Mouse (Mus musculus): ENCODE results near the gene Upk3a. TPM values are rescaled to one million over a fixed set of nuclear protein-coding genes. Genes with fewer than 3 reads are reported as not detected.
A peak's percentile ranks its signal among the peaks of the same experiment; 100 is the strongest.

The Upk3a gene
- polyA plus RNA-seq, 2 experiments, result not detected

- no peaks in the 10 kb centered on the region for H3K36me3 ChIP-seq (replicated peaks; ENCODE audit: control insufficient read depth, insufficient read depth, low read depth)
- peak; percentile 62 for TF ChIP-seq CTCF (IDR thresholded peaks at IDR 0.05; ENCODE audit: low read depth)
- no peak for TF ChIP-seq EP300 (IDR thresholded peaks at IDR 0.05; ENCODE audit: low read depth)
- no peaks in the 10 kb centered on the region for H3K9me3 ChIP-seq (ENCODE audit: control insufficient read depth, low read length)
- ATAC-seq (ENCODE audit: insufficient read depth) (no peak), DNase-seq (ENCODE audit: low read depth in 3 of 3, low spot score in 3 of 3) (peak in 1 of 3 experiments; percentile 40)
- H3K9ac ChIP-seq (replicated peaks), result no peak overlapping the region
- no peaks in the 10 kb centered on the region for H3K27me3 ChIP-seq (ENCODE audit: control insufficient read depth, insufficient read depth, low read length)
- peaks cover 2 to 4% of the 10 kb centered on the region in 2 experiments; a peak in 3 of 4 replicates for H3K4me1 ChIP-seq (replicated peaks; ENCODE audit: control insufficient read depth in 2 of 2, insufficient read depth in 2 of 2, low read length in 1 of 2)
- H3K4me3 ChIP-seq (ENCODE audit: insufficient read depth in 1 of 2, low read depth in 2 of 2, low read length in 2 of 2), result no peak overlapping the region
- no peak overlapping the region for H3K4me2 ChIP-seq (ENCODE audit: low read depth)
- WGBS (ENCODE audit: insufficient replicate concordance), result 34% methylated on average over 4 of the region's 4 CpGs
- H3K27ac ChIP-seq, result no peak overlapping the region
Measured at GRCm38 (mm10) chr15:85042361-85042954, 25.5 kb downstream of the Upk3a start.

- Histone ChIP-seq H3K4me3 (ENCODE audit: insufficient read depth in 1 of 2, low read depth in 2 of 2, low read length in 2 of 2) (no peak overlapping the region), H3K9me3 (ENCODE audit: control insufficient read depth, low read length) (no peaks in the 10 kb centered on the region), H3K4me1 (replicated peaks; ENCODE audit: control insufficient read depth in 2 of 2, insufficient read depth in 2 of 2, low read length in 1 of 2) (0 out of 4 replicates have a peak, but pooled peaks cover 0 to 2% of the 10 kb centered on the region in 2 experiments), H3K4me2 (ENCODE audit: low read depth) (no peak overlapping the region), H3K36me3 (replicated peaks; ENCODE audit: control insufficient read depth, insufficient read depth, low read depth) (no peaks in the 10 kb centered on the region), H3K9ac (replicated peaks) (no peak overlapping the region), H3K27ac (no peak overlapping the region), H3K27me3 (ENCODE audit: control insufficient read depth, insufficient read depth, low read length) (no peaks in the 10 kb centered on the region)
- 54% methylated on average over 5 of the region's 5 CpGs for WGBS (ENCODE audit: insufficient replicate concordance)
- no peak for DNase-seq (ENCODE audit: low read depth in 3 of 3, low spot score in 3 of 3)
- ATAC-seq (ENCODE audit: insufficient read depth), result no peak
- no peak for TF ChIP-seq EP300 (IDR thresholded peaks at IDR 0.05; ENCODE audit: low read depth)
- TF ChIP-seq CTCF (IDR thresholded peaks at IDR 0.05; ENCODE audit: low read depth), result no peak
Measured at GRCm38 (mm10) chr15:85043116-85043515, 26.2 kb downstream of the Upk3a start.

GRCm38 (mm10) chr15:85043761-85044160 is 26.8 kb downstream of the Upk3a start:
- Histone ChIP-seq H3K9me3 (ENCODE audit: control insufficient read depth, low read length) (no peaks in the 10 kb centered on the region), H3K4me3 (ENCODE audit: insufficient read depth in 1 of 2, low read depth in 2 of 2, low read length in 2 of 2) (no peak overlapping the region), H3K9ac (replicated peaks) (no peak overlapping the region), H3K27me3 (ENCODE audit: control insufficient read depth, insufficient read depth, low read length) (no peaks in the 10 kb centered on the region), H3K4me1 (replicated peaks; ENCODE audit: control insufficient read depth in 2 of 2, insufficient read depth in 2 of 2, low read length in 1 of 2) (peaks cover 0 to 2% of the 10 kb centered on the region in 2 experiments; a peak in 1 of 4 replicates), H3K4me2 (ENCODE audit: low read depth) (no peak overlapping the region), H3K36me3 (replicated peaks; ENCODE audit: control insufficient read depth, insufficient read depth, low read depth) (no peaks in the 10 kb centered on the region), H3K27ac (no peak overlapping the region)
- TF ChIP-seq CTCF (IDR thresholded peaks at IDR 0.05; ENCODE audit: low read depth), result no peak
- no peak for TF ChIP-seq EP300 (IDR thresholded peaks at IDR 0.05; ENCODE audit: low read depth)
- WGBS (ENCODE audit: insufficient replicate concordance), result 62% methylated on average over 5 of the region's 5 CpGs
- DNase-seq (ENCODE audit: low read depth in 3 of 3, low spot score in 3 of 3) (no peak), ATAC-seq (ENCODE audit: insufficient read depth) (no peak)

- no peak for DNase-seq (ENCODE audit: low read depth in 3 of 3, low spot score in 3 of 3)
- H3K4me2 ChIP-seq (ENCODE audit: low read depth), result no peak overlapping the region
- no peaks in the 10 kb centered on the region for H3K27me3 ChIP-seq (ENCODE audit: control insufficient read depth, insufficient read depth, low read length)
- no peak overlapping the region for H3K9ac ChIP-seq (replicated peaks)
- TF ChIP-seq EP300 (IDR thresholded peaks at IDR 0.05; ENCODE audit: low read depth) (no peak), CTCF (IDR thresholded peaks at IDR 0.05; ENCODE audit: low read depth) (no peak)
- no peaks in the 10 kb centered on the region for H3K36me3 ChIP-seq (replicated peaks; ENCODE audit: control insufficient read depth, insufficient read depth, low read depth)
- WGBS (ENCODE audit: insufficient replicate concordance), result 76% methylated on average over 14 of the region's 14 CpGs
- H3K4me1 ChIP-seq (replicated peaks; ENCODE audit: control insufficient read depth in 2 of 2, insufficient read depth in 2 of 2, low read length in 1 of 2), result peaks cover 2 to 7% of the 10 kb centered on the region in 2 experiments; a peak in 2 of 4 replicates
- ATAC-seq (ENCODE audit: insufficient read depth), result no peak
- no peaks in the 10 kb centered on the region for H3K9me3 ChIP-seq (ENCODE audit: control insufficient read depth, low read length)
- H3K4me3 ChIP-seq (ENCODE audit: insufficient read depth in 1 of 2, low read depth in 2 of 2, low read length in 2 of 2), result no peak overlapping the region
- no peak overlapping the region for H3K27ac ChIP-seq
Measured at GRCm38 (mm10) chr15:85046230-85046950, 29.4 kb downstream of the Upk3a start.

- Histone ChIP-seq H3K9me3 (ENCODE audit: control insufficient read depth, low read length) (no peaks in the 10 kb centered on the region), H3K9ac (replicated peaks) (no peak overlapping the region), H3K4me1 (replicated peaks; ENCODE audit: control insufficient read depth in 2 of 2, insufficient read depth in 2 of 2, low read length in 1 of 2) (peaks cover 0 to 7% of the 10 kb centered on the region in 2 experiments; a peak in 2 of 4 replicates), H3K27me3 (ENCODE audit: control insufficient read depth, insufficient read depth, low read length) (no peaks in the 10 kb centered on the region), H3K4me2 (ENCODE audit: low read depth) (no peak overlapping the region), H3K36me3 (replicated peaks; ENCODE audit: control insufficient read depth, insufficient read depth, low read depth) (no peaks in the 10 kb centered on the region), H3K4me3 (ENCODE audit: insufficient read depth in 1 of 2, low read depth in 2 of 2, low read length in 2 of 2) (no peak overlapping the region), H3K27ac (no peak overlapping the region)
- DNase-seq (ENCODE audit: low read depth in 3 of 3, low spot score in 3 of 3) (no peak), ATAC-seq (ENCODE audit: insufficient read depth) (no peak)
- 72% methylated on average over 4 of the region's 4 CpGs for WGBS (ENCODE audit: insufficient replicate concordance)
- TF ChIP-seq CTCF (IDR thresholded peaks at IDR 0.05; ENCODE audit: low read depth) (no peak), EP300 (IDR thresholded peaks at IDR 0.05; ENCODE audit: low read depth) (no peak)
Measured at GRCm38 (mm10) chr15:85047865-85048264, 30.9 kb downstream of the Upk3a start.

Measured in liver, embryonic 14.5 days (tissue).